ENCODE assay signal across 15 mouse cellular contexts in the genomic region with DNA sequence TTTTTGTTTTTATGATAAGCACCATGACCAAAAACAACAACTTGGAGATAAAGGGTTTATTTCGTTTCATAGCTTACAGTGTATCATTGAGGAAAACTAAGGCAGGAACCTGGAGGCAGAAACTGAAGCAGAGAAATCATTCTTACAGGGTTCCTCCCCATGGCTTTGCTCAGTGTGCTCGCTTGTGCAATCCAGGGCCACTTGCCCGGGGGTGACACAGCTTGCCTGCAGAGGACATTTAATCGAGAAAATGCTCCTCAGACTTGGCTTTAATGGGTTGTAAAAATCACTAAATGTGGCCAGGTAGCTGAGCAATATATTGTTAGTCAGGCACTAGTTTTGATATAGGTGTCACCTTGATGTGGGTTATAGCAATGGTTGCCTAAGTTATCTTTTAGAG.
"Had no signal": no experiment of that assay in that cellular context is flagged by ENCODE, and none has a peak within 500 bp of the region (broad histone marks: within the 10 kb centered on the region; RNA-seq: fewer than 3 reads in every experiment).

No protein-coding gene starts in this region.

- H3K4me1 ChIP-seq: liver, embryonic 13.5 days; megakaryocyte, embryonic 14.5 days; neural tube, embryonic 13.5 days had no signal

- H3K4me3 ChIP-seq: left cerebral cortex, adult 2 months; liver, embryonic 13.5 days; megakaryocyte, embryonic 14.5 days; midbrain, embryonic 10.5 days; midbrain, embryonic 13.5 days; myocyte; neural tube, embryonic 13.5 days had no signal

- H3K27me3 ChIP-seq: liver, embryonic 13.5 days; megakaryocyte, embryonic 14.5 days had no signal

- H3K27ac ChIP-seq: left cerebral cortex, adult 2 months; liver, embryonic 13.5 days; midbrain, embryonic 10.5 days; midbrain, embryonic 13.5 days; neural tube, embryonic 13.5 days had no signal

- DNase-seq: kidney, postnatal 10 days; kidney, postnatal 36 days; layer of hippocampus, postnatal 36 days; liver, embryonic 13.5 days; lung, adult 2 months; lung, postnatal 14 days; retina, postnatal 1 day; thymus, adult 18-20 months; thymus, postnatal 36 days had no signal

- H3K9me3 ChIP-seq: liver, embryonic 13.5 days; midbrain, embryonic 10.5 days; midbrain, embryonic 13.5 days; neural tube, embryonic 13.5 days had no signal
